Mouse (Mus musculus): ENCODE measurements around the gene Rps15.
A peak's percentile ranks its signal among the peaks of the same experiment; 100 is the strongest.
"Not testable (repeated sequence)": the region's sequence is repeated elsewhere in the genome, so short reads cannot be mapped to it uniquely, and the experiment has no call there.

The Rps15 gene

GRCm38 (mm10) chr10:80292251-80293146 is at the start of gene Rps15:
TSS of gene Rps15 (plus strand) at chr10:80292453.
- DNase-seq = peak; percentile 92

- DNase-seq = no peak
Observed at GRCm38 (mm10) chr10:80242607-80243006, 49.6 kb upstream of the Rps15 start.

- no peak for DNase-seq
Observed at GRCm38 (mm10) chr10:80244791-80245399, 47.4 kb upstream of the Rps15 start.

- peak; percentile 69 for DNase-seq
Observed at GRCm38 (mm10) chr10:80245600-80245999, 46.7 kb upstream of the Rps15 start.

- DNase-seq = no peak
Observed at GRCm38 (mm10) chr10:80247849-80248248, 44.4 kb upstream of the Rps15 start.

GRCm38 (mm10) chr10:80248437-80248836 is 43.8 kb upstream of the Rps15 start:
- DNase-seq = not testable (repeated sequence)

- DNase-seq = peak; percentile 95
Observed at GRCm38 (mm10) chr10:80248971-80249640, 43.1 kb upstream of the Rps15 start, which contains the start of gene Ndufs7. TSS of gene Ndufs7 (plus strand) at chr10:80249121.

GRCm38 (mm10) chr10:80250059-80250458 is 42.2 kb upstream of the Rps15 start:
- DNase-seq = no peak

- DNase-seq = no peak
Observed at GRCm38 (mm10) chr10:80250573-80250972, 41.7 kb upstream of the Rps15 start.

GRCm38 (mm10) chr10:80252011-80252410 is 40.2 kb upstream of the Rps15 start:
- DNase-seq = no peak

GRCm38 (mm10) chr10:80252493-80253274 is 39.6 kb upstream of the Rps15 start:
- DNase-seq = no peak

- DNase-seq = no peak
Observed at GRCm38 (mm10) chr10:80253551-80253950, 38.7 kb upstream of the Rps15 start.

GRCm38 (mm10) chr10:80254331-80255297 is 37.6 kb upstream of the Rps15 start:
- DNase-seq = no peak

- DNase-seq = no peak
Observed at GRCm38 (mm10) chr10:80255881-80256535, 36.2 kb upstream of the Rps15 start.

- DNase-seq = no peak
Observed at GRCm38 (mm10) chr10:80257936-80258335, 34.3 kb upstream of the Rps15 start.

GRCm38 (mm10) chr10:80258752-80259462 is 33.3 kb upstream of the Rps15 start:
- no peak for DNase-seq

GRCm38 (mm10) chr10:80259463-80259805 is 32.8 kb upstream of the Rps15 start:
- no peak for DNase-seq

GRCm38 (mm10) chr10:80259861-80260641 is 32.2 kb upstream of the Rps15 start:
- peak; percentile 49 for DNase-seq

All from right cerebral cortex, postnatal 25 days (tissue).